Mouse (Mus musculus): Measurements from ENCODE around the gene Cyp2d22.
"Not testable (repeated sequence)": the region's sequence is repeated elsewhere in the genome, so short reads cannot be mapped to it uniquely, and the experiment has no call there.

Cyp2d22 gene

DNA sequence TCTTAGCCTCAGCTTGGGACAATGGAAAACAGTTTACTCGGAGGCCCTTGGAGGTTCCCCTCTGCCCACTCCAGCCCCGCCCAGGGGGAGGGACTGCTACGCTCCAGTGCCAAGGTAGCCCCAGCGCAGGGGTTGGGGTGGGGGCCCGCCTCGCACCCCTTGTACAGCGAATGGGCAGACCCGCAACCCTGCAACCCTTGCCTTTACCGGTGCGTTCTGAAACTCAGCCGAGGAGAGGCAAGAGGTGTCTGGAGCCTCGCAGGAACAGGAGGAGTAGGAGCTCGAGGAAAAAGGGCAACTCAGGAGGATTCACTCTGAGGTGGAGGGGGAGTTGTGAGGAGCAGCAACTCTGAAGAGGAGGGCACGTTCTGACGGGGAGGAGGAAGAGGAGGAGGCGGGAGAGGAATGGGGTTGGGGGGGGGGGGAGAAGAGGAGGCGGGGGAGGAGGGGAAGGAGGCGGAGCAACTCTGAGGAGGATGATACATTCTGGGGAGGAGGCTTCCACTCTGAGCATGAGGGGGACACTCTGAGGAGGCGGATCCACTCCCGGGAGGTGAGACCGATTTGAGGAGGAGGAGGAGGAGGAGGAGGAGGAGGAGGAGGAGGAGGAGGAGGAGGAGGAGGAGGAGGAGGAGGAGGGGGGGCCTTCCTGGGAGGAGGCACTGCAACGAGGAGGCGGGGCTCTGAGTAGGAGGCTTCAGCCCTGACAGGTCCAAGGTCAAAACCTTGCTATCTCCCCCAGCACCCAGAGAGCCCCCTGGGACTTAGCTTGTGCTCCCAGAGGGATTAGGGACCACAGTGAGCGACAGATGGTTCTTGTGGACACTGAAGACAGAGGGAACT is at the start of gene Cyp2d22:
Gene Cyp2d22 (minus strand): TSS at position 390 of the 843 bp plus-strand sequence.
- peak; percentile 40 to 47 for DNase-seq (ENCODE audit: low spot score in 2 of 2)

DNA sequence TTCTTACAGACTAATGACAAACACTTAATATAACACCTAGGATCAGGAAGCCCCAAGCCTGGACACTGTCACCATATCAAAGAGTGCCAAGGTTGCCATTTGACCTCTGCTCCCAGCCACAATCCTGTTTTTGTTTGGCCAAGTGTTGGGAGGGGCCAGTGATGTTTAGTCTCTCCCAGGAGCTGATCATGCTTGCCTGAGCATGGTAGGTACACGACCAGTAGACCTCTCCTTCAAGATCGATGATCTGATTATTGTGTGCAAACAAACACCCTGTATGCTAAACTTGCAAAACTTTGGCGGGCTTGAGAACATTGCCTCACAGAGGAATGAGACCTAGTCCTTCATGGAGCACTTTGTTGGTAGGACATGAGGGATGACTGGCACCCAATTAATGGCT is 43.4 kb upstream of the Cyp2d22 start:
- DNase-seq (ENCODE audit: low spot score in 2 of 2): no peak

DNA sequence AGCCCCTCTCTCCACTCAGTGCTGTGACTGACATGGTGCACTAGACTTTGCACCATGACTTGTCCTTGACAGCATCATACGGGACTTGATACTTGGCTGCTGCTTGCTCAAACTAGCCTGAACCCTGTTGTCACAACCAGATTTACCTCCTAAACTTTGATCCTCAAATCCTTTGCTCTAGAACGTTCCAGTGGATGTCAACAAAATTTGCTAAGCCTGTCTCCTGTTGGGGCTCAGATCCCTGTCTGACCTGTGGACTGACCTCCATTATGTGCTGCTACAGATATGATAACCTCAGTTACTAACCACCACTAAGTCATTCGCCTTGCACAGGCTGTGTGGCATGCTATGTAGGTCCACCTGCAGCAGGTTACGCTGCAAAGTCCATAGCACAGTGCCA is 42.9 kb upstream of the Cyp2d22 start:
- no peak for DNase-seq (ENCODE audit: low spot score in 2 of 2)

DNA sequence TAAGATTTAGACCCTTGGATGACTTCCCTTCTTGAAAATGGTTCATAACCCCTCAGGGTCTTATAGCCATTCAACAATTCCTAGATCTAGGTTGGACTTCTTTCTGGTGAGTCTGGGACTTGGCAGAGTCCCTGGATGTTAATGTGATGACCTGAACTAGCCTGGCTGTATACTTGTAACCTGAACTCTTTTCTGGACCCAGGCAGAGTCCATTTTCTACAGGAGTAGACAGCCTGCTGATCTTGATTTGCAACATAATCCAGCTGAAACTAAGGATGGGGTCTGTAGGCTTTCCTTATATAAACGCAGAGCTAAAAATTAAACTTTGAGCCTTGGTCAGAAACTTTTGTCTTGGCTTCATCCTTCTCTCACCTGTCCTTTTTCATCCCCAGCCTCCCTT is 38.6 kb upstream of the Cyp2d22 start:
- no peak for DNase-seq (ENCODE audit: low spot score in 2 of 2)

DNA sequence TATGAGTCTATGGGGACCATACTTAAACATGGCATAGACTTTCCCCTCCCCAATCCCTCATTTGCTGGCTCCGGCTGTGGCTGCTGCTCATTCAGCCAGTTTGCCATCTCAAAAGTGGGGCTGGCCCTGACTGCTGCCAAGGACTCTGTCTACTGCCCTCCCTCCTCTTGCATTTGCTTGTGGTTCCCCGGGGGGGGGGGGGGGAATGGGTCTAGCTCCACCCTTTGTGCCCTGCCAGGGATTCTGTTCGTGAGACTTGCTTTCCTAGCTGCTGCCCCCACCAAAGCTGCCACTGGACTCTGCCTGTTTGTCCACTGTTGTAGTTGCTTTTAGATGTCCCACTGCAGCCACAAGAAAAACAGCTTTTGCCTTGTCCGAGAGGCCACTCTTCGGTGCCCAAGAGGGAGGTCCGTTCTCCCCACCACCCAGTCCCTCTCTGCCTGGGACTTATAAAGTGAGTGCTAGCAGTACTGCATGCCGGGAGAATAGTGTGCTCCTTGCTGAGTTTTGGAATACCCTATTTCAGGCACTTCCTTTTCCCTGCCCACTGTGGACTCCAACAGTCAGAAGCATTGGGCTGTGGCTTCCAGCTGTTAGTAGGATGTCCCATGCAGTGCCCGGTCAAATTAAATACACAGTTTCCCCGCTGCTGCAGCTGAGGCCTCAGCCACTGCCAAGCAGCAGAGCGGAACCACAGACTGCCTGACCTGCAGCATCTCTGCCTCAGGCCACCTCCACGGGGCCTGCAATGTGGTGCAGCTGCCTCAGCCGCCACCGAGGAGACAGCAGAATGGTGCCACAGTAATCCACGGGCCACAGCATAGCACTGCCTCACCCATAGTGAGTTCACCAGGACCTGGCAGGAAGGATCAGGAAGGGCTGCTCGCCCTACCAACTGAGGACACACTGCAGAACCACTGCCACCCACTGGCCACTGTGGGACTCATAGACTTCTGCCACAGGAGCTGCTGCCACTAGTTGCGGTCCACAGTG is 37.0 kb upstream of the Cyp2d22 start:
- peak; percentile 86 to 88 for DNase-seq (ENCODE audit: low spot score in 2 of 2)

DNA sequence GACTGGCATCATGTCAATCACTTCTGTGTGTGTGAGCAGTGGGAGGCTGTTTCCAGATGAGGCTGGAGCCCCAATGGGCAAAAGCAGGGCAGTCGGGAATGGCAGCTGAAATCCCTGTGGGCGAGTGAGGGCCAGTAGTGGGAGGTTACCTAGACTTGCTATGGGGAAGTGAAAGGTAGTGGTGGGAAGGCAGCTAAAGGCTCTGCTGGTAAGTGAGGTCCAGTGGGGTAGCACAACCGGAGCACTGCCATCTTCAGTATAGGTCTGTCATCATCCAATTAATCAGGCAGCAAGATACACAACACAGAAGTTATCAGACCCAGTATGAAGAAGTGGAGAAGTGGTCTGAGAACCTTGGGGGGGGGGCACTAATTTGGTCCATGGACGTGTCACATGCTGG is 27.5 kb upstream of the Cyp2d22 start:
- DNase-seq (ENCODE audit: low spot score in 2 of 2): no peak

DNA sequence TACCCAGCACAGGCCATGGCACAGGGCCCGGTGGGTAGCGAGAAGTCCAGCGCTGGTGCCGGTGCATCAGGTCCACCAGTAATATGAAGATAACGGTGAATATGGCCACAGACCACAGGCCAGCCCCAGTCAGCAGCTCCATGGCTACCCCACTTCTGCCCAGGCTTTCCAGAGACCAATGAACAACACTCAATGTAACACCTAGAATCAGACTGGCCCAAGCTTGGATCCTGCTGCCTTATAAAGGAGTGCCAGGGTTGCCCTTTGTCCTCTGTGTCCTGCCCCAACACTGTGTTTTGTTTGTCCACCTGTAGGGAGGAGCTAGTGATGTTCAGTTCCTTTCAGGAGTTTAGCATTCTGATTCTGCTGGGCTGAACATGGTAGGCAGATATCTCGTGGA is 26.9 kb upstream of the Cyp2d22 start, which contains the start of gene Cyp2d10:
Gene Cyp2d10 (minus strand): TSS at position 215 of the 400 bp plus-strand sequence.
- no peak for DNase-seq (ENCODE audit: low spot score in 2 of 2)

DNA sequence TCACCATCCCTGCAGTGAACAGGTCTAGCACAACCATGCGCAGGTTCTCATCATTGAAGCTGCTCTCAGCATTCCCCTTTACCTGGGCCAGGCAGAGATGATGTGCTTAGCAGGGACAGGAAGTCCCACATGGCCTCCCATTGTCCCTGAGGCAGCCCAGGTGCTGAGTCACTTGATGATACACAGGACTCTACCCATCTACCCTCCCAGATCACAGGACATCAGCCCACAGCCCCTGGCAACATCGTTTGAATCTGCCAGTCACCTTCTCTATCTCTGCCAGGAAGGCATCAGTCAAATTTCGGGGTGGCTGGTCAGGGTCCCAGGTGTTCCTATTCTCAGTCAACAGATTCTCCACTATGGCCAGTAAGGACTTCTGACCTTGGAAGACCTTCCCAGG is 24.1 kb upstream of the Cyp2d22 start:
- no peak for DNase-seq (ENCODE audit: low spot score in 2 of 2)

DNA sequence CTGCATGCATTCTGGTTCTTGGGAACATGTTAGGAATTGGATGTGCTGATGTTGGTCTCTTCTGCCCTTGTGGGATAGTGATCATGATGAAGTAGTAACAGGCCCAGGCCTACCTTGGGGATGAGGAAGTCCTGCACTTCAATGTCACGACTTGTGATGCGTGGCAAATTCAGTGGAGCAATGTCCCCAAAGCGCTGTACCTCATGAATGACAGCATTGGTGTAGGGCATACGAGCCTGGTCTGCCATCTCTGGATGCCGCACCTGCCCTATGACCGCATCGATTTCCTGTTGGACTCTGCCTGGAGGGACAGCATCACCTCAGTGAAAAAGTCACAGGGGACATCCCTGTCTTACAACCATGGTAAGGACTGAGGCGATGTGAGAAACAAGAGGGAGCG is 23.5 kb upstream of the Cyp2d22 start:
- DNase-seq (ENCODE audit: low spot score in 2 of 2): no peak

DNA sequence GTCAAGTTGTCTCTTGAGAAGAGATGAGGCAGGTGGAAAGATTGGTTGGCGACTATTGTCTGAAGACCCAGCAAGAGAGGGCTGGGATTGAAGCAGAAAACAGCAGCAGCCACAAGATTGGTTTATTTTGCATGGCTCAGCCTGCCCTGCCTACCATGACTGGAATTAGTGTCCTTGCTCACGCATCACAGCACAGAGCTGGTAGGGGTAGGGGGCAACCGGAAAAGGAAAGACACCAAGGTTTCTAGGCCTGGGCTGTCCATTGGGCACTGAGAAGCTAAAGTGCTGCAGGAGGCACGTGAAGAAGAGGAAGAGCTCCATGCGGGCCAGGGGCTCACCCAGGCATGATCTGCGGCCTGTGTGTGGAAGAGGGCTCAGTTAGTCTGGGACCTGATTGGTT is 22.7 kb upstream of the Cyp2d22 start:
- DNase-seq (ENCODE audit: low spot score in 2 of 2): no peak

DNA sequence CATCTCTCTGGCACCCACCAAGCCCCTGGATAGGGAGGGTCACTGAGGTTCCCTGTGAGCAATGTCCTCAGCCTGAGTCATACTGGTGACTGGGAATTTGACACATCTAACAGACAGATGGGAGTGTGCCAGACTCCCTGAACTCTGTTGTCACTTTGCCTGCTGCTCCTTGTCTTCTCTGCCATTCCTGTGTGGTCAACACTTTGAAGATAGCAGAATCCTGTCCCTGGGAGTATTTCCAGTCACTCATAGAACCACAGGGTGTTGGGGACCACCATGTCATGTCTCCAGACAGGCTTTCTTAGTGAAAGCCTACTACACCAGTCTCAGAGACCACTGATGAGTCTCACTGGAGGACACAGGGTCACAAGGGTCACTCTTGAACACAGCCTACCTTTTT is 22.0 kb upstream of the Cyp2d22 start:
- no peak for DNase-seq (ENCODE audit: low spot score in 2 of 2)

DNA sequence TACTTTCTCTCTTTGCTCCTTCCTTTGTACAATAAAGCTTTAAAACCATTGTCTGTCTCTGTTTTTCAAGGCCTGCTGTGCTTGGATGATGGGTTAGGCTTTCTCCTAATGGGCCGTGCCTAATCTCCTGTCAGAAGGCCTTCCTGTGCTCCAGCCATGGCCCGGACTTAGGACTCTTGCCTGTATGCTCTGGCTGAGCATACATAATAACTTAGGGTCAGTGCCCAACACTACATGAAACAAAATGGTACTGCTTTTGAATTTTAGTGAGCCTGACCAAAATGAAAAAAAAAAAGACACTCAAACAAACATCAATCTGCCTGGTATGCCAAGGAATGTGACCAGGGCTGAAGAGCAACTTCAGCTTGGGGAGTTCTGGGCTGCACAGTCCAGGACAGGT is 21.5 kb upstream of the Cyp2d22 start:
- no peak for DNase-seq (ENCODE audit: low spot score in 2 of 2)

DNA sequence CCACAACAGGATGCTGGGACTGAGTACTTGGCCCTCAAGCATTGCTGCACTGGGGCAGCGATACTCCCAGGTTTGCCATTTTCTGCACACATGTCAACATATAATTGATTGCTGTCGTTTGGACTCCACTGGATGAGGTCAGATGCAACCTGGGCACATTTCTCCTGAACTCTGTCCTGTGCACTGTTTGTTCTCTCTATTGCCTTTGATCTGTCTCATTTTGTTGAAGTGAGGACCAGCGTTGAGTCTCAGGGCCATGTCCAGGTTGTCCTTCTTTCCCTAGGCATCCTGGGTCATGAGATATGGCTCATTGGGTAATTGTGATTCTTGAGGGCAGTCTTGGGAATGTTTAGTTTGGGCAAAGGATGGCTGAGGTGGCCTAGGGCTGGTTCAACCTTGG is 15.9 kb upstream of the Cyp2d22 start:
- DNase-seq (ENCODE audit: low spot score in 2 of 2): not testable (repeated sequence)

DNA sequence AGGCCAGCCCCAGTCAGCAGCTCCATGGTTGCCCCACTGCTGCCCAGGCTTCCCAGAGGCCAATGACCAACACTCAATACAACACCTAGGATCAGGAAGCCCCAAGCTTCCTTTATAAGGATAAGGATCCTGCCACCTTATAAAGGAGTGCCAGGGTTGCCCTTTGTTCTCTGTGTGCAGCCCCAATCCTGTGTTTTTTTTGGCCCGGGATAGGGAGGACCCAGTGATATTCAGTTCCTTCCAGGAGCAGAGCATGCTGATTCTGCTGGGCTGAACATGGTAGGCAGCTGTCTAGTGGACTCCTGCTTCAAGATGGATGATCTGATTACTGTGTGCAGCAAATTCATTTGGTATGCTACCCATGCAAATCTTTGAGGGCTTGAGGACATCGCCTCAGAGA is 13.9 kb upstream of the Cyp2d22 start, which contains the start of gene Cyp2d11:
Gene Cyp2d11 (minus strand): TSS at position 101 of the 400 bp plus-strand sequence.
- DNase-seq (ENCODE audit: low spot score in 2 of 2): not testable (repeated sequence)

DNA sequence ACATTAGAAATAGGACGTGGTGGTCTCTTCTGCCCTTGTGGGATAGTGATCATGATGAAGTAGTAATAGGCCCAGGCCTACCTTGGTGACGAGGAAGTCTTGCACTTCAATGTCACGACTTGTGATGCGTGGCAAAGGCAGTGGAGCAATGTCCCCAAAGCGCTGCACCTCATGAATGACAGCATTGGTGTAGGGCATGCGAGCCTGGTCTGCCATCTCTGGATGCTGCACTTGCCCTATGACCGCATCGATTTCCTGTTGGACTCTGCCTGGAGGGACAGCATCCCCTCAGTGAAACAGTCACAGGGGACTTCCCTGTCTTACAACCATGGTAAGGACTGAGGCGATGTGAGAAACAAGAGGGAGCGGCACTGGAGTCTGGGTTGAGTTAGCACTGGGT is 9.9 kb upstream of the Cyp2d22 start:
- not testable (repeated sequence) for DNase-seq (ENCODE audit: low spot score in 2 of 2)

DNA sequence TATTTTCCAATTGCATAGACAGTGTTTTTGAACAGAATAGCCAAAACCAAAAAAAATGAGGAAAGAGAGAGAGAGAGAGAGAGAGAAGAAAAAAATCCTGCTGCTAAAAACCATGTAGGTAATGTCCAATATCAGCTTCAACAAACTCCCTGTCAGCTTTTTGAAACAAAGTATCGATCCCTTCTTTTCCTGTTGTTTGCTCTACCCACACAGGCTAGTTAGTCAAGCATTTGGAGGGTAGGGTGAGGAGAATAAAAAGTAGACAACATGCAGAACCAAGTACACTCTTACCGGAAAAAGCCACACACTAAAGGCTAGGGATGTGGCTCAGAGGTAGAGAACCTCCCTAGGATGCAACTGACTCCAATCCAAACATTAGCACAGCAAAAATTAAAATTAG is 5.7 kb upstream of the Cyp2d22 start:
- DNase-seq (ENCODE audit: low spot score in 2 of 2): no peak

DNA sequence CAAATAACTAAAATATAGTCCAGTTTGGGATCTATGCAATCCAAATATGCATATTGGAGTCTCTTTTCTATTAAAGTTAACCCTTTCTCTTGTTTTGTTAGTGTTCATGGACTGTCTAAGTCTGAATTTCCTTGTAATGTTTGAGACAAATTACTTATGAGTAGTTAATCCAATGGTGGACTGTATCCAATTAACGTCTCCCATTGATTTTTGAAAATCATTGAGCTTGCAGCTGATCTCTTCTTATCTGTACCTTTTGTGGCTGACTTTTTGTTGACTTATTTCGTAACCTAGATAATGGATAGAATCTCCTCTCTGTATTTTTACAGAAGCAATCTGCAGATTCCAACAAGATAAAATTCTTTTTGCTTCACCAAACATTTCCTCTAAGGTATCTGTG is 2.4 kb upstream of the Cyp2d22 start:
- DNase-seq (ENCODE audit: low spot score in 2 of 2): no peak

DNA sequence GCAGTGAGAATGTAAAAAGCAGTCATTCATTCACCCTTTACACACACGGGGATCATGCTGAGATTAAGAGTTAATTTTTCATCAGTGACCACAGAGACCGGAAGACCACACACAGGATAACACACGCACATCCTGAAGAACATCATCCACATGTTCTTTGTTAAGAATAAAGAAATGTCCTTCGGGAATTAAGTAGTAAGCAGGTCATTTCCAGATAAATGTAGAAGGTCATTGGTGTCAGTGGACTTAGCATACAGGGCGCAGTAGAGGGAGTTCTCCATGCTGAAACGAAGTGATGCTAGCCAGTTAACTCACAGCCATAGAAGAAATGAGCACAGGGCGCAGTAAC is 628 bp upstream of the Cyp2d22 start:
- DNase-seq (ENCODE audit: low spot score in 2 of 2): no peak

DNA sequence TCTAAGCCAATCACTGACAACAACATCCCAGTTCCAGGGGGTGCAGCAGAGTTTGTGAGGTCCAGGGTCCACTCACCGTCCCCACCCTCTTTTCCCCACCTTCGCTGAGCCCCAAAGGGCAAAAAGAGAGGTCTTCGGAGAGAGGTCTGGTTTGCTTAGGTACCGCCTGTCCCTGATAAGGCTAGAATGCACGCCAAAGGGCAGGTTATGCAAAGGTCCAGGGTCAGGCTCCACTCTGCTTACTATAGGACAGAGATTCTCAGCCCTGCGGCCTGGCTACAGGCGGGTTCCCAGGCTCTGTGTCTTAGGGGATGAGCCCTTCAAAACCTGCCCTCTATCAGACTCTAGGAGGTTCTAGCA is 569 bp downstream of the Cyp2d22 start:
- no peak for DNase-seq (ENCODE audit: low spot score in 2 of 2)

DNA sequence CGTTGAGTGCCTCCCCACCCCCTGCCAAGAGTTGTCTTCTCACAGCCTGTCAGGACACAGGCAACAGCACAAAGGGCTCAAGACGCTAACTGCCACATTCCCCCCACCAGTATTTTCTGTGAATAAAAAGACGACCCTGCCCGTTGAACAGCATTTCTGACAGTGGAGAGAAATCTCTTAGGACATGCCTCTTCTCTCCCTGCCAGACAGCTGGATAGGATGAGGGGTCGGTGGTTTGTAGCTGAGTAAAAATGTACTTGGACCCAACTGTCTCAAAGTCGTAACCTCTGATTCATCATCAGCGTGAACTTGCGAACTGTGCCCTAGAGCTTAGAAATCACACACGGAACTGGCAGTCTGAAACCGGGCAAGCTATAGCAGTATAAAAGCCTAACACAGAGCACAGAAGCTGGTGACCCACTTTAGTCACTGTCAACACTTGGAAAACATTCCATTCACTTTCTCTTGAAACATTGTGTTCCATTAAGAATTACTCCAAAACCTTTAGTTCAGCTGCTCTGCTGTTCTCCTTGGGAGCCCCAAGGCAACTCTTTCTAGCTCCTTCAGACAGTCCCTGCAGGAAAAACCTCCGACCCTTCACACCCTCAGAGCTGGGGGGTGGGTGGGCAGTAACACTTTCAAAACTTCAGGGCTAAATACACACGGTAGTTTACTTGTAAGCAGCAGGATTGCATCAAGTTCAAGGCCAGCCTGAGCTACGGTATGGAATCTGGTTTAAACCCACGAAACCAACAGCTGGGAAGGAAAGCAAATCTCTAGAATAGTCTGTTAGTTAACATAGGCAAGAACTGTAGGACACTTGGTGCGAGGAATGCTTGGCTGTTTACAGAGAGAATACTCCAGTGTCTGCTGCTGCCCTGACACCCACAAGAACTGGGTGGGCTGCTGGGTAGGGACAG is 1.5 kb downstream of the Cyp2d22 start:
- no peak for DNase-seq (ENCODE audit: low spot score in 2 of 2)

DNA sequence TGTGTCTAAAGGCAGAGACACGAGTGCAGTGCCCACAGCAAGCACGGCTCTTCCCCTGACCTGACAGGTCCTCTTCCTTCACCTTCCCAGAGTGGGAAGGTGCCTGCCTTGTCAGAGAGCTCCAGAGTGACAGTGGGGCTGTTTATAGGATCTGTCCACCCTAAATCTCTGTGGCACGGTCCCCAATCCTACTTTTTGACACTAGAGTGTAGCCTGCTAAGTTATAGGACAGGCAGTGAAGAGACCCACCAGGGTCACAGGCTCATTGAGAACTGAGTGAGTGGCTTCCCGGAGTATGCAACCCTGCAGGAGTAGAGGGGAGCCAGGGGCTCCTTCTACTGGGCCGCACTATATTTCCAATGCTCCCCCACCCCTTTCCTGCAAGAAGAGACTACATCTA is 2.4 kb downstream of the Cyp2d22 start:
- no peak for DNase-seq (ENCODE audit: low spot score in 2 of 2)

Data from right cerebral cortex, postnatal 10 days (tissue).